ENCODE assay signal across 8 mouse cellular contexts in genomic region chr4:99161457-99161971, GRCm38 (mm10). TPM values are rescaled to one million over a fixed set of nuclear protein-coding genes. Genes with fewer than 3 reads are reported as not detected.
DNase-seq lines count a peak whose midpoint lies in the region; TF ChIP-seq lines count a peak whose summit lies in the region.

No protein-coding gene starts in this region.

- TF ChIP-seq POLR2A in kidney, adult 2 months (IDR thresholded peaks at IDR 0.05; ENCODE audit: low read depth, low read length), result no peak

- DNase-seq in kidney, adult 2 months, result no peak
- no peak for DNase-seq in kidney, postnatal 25 days
- DNase-seq in 416B (ENCODE audit: low read depth) (peak; percentile 57), adipocyte (ENCODE audit: low spot score) (peak; percentile 35)
- DNase-seq in heart, postnatal 10 days, result peak; percentile 43 to 46
- DNase-seq in frontal cortex, postnatal 10 days (ENCODE audit: low spot score in 2 of 2), result no peak
- DNase-seq in lung, postnatal 14 days, result no peak
- DNase-seq in lung, postnatal 4 days, result no peak

- intact Hi-C loops in heart, postnatal 10 days (cut with DNase I), result no loop called here

- 12% methylated on average over 6 of the region's 6 CpGs for WGBS in kidney, adult 2 months

- 0 out of 2 replicates have a peak overlapping the region, but pooled peaks have one; percentile 59 for H3K27ac ChIP-seq in kidney, adult 2 months (ENCODE audit: insufficient read depth, low read depth, low read length)

- TF ChIP-seq CTCF in kidney, adult 2 months (conservative IDR thresholded peaks at IDR 0.05; ENCODE audit: insufficient read depth, insufficient read length, low read depth, low read length), result no peak

- no peaks in the 10 kb centered on the region for H3K27me3 ChIP-seq in kidney, adult 2 months (replicated peaks; ENCODE audit: control insufficient read depth, insufficient read depth, low read length)

- no peaks in the 10 kb centered on the region for H3K36me3 ChIP-seq in kidney, adult 2 months (ENCODE audit: control insufficient read depth, insufficient read depth, low read length)

- no peak overlapping the region for H3K4me3 ChIP-seq in kidney, adult 2 months (ENCODE audit: insufficient read depth, low read depth, low read length)

- H3K4me1 ChIP-seq in kidney, adult 2 months (ENCODE audit: control insufficient read depth, insufficient read depth, low read length), result peaks cover 7% of the 10 kb centered on the region; the same call in 1 of the 2 replicates

RNA-seq across cellular contexts. Expression of gene Atg4c, which starts 32.2 kb away (rescaled TPM):
- 5.4 and 6.9 TPM in 2 replicates for polyA plus RNA-seq in kidney, adult 2 months (2012; rRNA removed)
- 1 to 10 TPM; 4.9 to 7.5 TPM for total RNA-seq in heart, postnatal 10 days (2021)

RNA-seq across cellular contexts. Expression of gene Dock7, which starts 40.8 kb away (rescaled TPM):
- polyA plus RNA-seq in kidney, adult 2 months (2012; rRNA removed), result 20.6 and 21.9 TPM in 2 replicates
- 10 to 100 TPM; 28.6 to 29.5 TPM for total RNA-seq in heart, postnatal 10 days (2021)

Comparison
In these comparisons a context has a peak if more than half of its experiments do, and no peak if none do; other contexts are left out.
1. DNase-seq: peak in 416B (single experiment), adipocyte (single experiment) and heart, postnatal 10 days (2 of 2); none in kidney, adult 2 months (single experiment), kidney, postnatal 25 days (0 of 2), frontal cortex, postnatal 10 days (0 of 2), lung, postnatal 14 days (single experiment) and lung, postnatal 4 days (0 of 2).